Mouse (Mus musculus): Measurements from ENCODE around the gene Fbxl7. TPM values are rescaled to one million over a fixed set of nuclear protein-coding genes. Genes with fewer than 3 reads are reported as not detected.

Fbxl7 gene
- total RNA-seq, 2 experiments from 2014 or later, result 5.0 to 7.0 TPM

- DNase-seq (ENCODE audit: low spot score in 2 of 2), result no peak
These were observed 192.1 kb downstream of the Fbxl7 start for GRCm38 (mm10) chr15:26703156-26703840.

GRCm38 (mm10) chr15:26701949-26702675 lies 193.3 kb downstream of the Fbxl7 start:
- DNase-seq (ENCODE audit: low spot score in 2 of 2), result no peak

GRCm38 (mm10) chr15:26693075-26693474 lies 202.3 kb downstream of the Fbxl7 start:
- DNase-seq (ENCODE audit: low spot score in 2 of 2), result no peak

- no peak for DNase-seq (ENCODE audit: low spot score in 2 of 2)
These were observed 206.8 kb downstream of the Fbxl7 start for GRCm38 (mm10) chr15:26688472-26689104.

- no peak for DNase-seq (ENCODE audit: low spot score in 2 of 2)
These were observed 207.7 kb downstream of the Fbxl7 start for GRCm38 (mm10) chr15:26687729-26688128.

- DNase-seq (ENCODE audit: low spot score in 2 of 2), result no peak
These were observed 213.1 kb downstream of the Fbxl7 start for GRCm38 (mm10) chr15:26682279-26682678.

GRCm38 (mm10) chr15:26673239-26673859 lies 222.0 kb downstream of the Fbxl7 start:
- peak in 1 of 2 experiments; percentile 30 for DNase-seq (ENCODE audit: low spot score in 2 of 2)

GRCm38 (mm10) chr15:26654988-26655387 lies 240.4 kb downstream of the Fbxl7 start:
- DNase-seq (ENCODE audit: low spot score in 2 of 2), result peak; percentile 28 to 45

GRCm38 (mm10) chr15:26642563-26642962 lies 252.8 kb downstream of the Fbxl7 start:
- no peak for DNase-seq (ENCODE audit: low spot score in 2 of 2)

GRCm38 (mm10) chr15:26639726-26640125 lies 255.7 kb downstream of the Fbxl7 start:
- DNase-seq (ENCODE audit: low spot score in 2 of 2), result peak in 1 of 2 experiments; percentile 56

- no peak for DNase-seq (ENCODE audit: low spot score in 2 of 2)
These were observed 259.8 kb downstream of the Fbxl7 start for GRCm38 (mm10) chr15:26635591-26635990.

GRCm38 (mm10) chr15:26628181-26628580 lies 267.2 kb downstream of the Fbxl7 start:
- DNase-seq (ENCODE audit: low spot score in 2 of 2), result no peak

- DNase-seq (ENCODE audit: low spot score in 2 of 2), result no peak
These were observed 272.1 kb downstream of the Fbxl7 start for GRCm38 (mm10) chr15:26623242-26623641.

- DNase-seq (ENCODE audit: low spot score in 2 of 2), result peak; percentile 29 to 60
These were observed 275.1 kb downstream of the Fbxl7 start for GRCm38 (mm10) chr15:26620279-26620678.

- DNase-seq (ENCODE audit: low spot score in 2 of 2), result no peak
These were observed 276.2 kb downstream of the Fbxl7 start for GRCm38 (mm10) chr15:26619221-26619620.

- no peak for DNase-seq (ENCODE audit: low spot score in 2 of 2)
These were observed 299.1 kb downstream of the Fbxl7 start for GRCm38 (mm10) chr15:26596239-26596638.

GRCm38 (mm10) chr15:26579947-26580709 lies 315.3 kb downstream of the Fbxl7 start:
- peak in 1 of 2 experiments; percentile 12 for DNase-seq (ENCODE audit: low spot score in 2 of 2)

GRCm38 (mm10) chr15:26578500-26578899 lies 316.9 kb downstream of the Fbxl7 start:
- no peak for DNase-seq (ENCODE audit: low spot score in 2 of 2)

GRCm38 (mm10) chr15:26566076-26566475 lies 329.3 kb downstream of the Fbxl7 start:
- no peak for DNase-seq (ENCODE audit: low spot score in 2 of 2)

GRCm38 (mm10) chr15:26553620-26554019 lies 341.8 kb downstream of the Fbxl7 start:
- no peak for DNase-seq (ENCODE audit: low spot score in 2 of 2)

All from layer of hippocampus, postnatal 14 days (tissue).